Mouse (Mus musculus): ENCODE results near the gene Prr14. TPM values are rescaled to one million over a fixed set of nuclear protein-coding genes. Genes with fewer than 3 reads are reported as not detected.
"Not testable (repeated sequence)": the region's sequence is repeated elsewhere in the genome, so short reads cannot be mapped to it uniquely, and the experiment has no call there.

Gene Prr14
- polyA plus RNA-seq, 1 experiment = 57.9 TPM

- 92% methylated on average over 3 of the region's 3 CpGs for WGBS
- peak; percentile 17; the same call in 1 of the 2 replicates for TF ChIP-seq CTCF (IDR thresholded peaks at IDR 0.05; ENCODE audit: borderline replicate concordance, insufficient read depth, low read depth, low read length)
- no peak for TF ChIP-seq POLR2A (IDR thresholded peaks at IDR 0.05; ENCODE audit: borderline replicate concordance, insufficient read depth, low read length)
- Histone ChIP-seq H3K27me3 (ENCODE audit: control insufficient read depth, insufficient read depth, low read length) (no peaks in the 10 kb centered on the region), H3K27ac (ENCODE audit: insufficient read depth, low read length) (no peak overlapping the region), H3K4me3 (replicated peaks; ENCODE audit: insufficient read depth, low read depth, low read length) (no peak overlapping the region), H3K4me1 (ENCODE audit: control insufficient read depth, insufficient read depth, low read length) (no peaks in the 10 kb centered on the region)
- no peak for DNase-seq
These were observed 21.7 kb upstream of the Prr14 start for GRCm38 (mm10) chr7:127437724-127438123.

- no peak overlapping the region for H3K27ac ChIP-seq (ENCODE audit: insufficient read depth, low read length)
- no peak overlapping the region for H3K4me3 ChIP-seq (replicated peaks; ENCODE audit: insufficient read depth, low read depth, low read length)
- no peak for DNase-seq
- peaks cover 3% of the 10 kb centered on the region; the same call in 1 of the 2 replicates for H3K4me1 ChIP-seq (ENCODE audit: control insufficient read depth, insufficient read depth, low read length)
- H3K27me3 ChIP-seq (ENCODE audit: control insufficient read depth, insufficient read depth, low read length) = no peaks in the 10 kb centered on the region
- 88% methylated on average over 20 of the region's 20 CpGs for WGBS
- TF ChIP-seq CTCF (IDR thresholded peaks at IDR 0.05; ENCODE audit: borderline replicate concordance, insufficient read depth, low read depth, low read length) = no peak
- TF ChIP-seq POLR2A (IDR thresholded peaks at IDR 0.05; ENCODE audit: borderline replicate concordance, insufficient read depth, low read length) = no peak
These were observed 15.4 kb upstream of the Prr14 start for GRCm38 (mm10) chr7:127443976-127444375.

- Histone ChIP-seq H3K27ac (ENCODE audit: insufficient read depth, low read length) (peak within 1 kb of the TSS; percentile 80), H3K4me1 (ENCODE audit: control insufficient read depth, insufficient read depth, low read length) (peaks cover 6% of the 10 kb centered on the region), H3K4me3 (replicated peaks; ENCODE audit: insufficient read depth, low read depth, low read length) (peak within 1 kb of the TSS; percentile 92), H3K27me3 (ENCODE audit: control insufficient read depth, insufficient read depth, low read length) (no peaks in the 10 kb centered on the region)
- DNase-seq = peak; percentile 94 to 96
- under 1% methylated on average over 54 of the region's 54 CpGs for WGBS
- TF ChIP-seq POLR2A (IDR thresholded peaks at IDR 0.05; ENCODE audit: borderline replicate concordance, insufficient read depth, low read length) (peak; percentile 38; the same call in 1 of the 2 replicates), CTCF (IDR thresholded peaks at IDR 0.05; ENCODE audit: borderline replicate concordance, insufficient read depth, low read depth, low read length) (no peak)
These were observed 10.7 kb upstream of the Prr14 start, which contains the start of gene Zfp689 for GRCm38 (mm10) chr7:127448521-127449300. TSS of gene Zfp689 (minus strand) at chr7:127449158.

GRCm38 (mm10) chr7:127449966-127450365 is 9.4 kb upstream of the Prr14 start:
- H3K4me1 ChIP-seq (ENCODE audit: control insufficient read depth, insufficient read depth, low read length) = peaks cover 6% of the 10 kb centered on the region
- H3K4me3 ChIP-seq (replicated peaks; ENCODE audit: insufficient read depth, low read depth, low read length) = no peak overlapping the region
- H3K27me3 ChIP-seq (ENCODE audit: control insufficient read depth, insufficient read depth, low read length) = no peaks in the 10 kb centered on the region
- H3K27ac ChIP-seq (ENCODE audit: insufficient read depth, low read length) = no peak overlapping the region
- DNase-seq = no peak
- TF ChIP-seq POLR2A (IDR thresholded peaks at IDR 0.05; ENCODE audit: borderline replicate concordance, insufficient read depth, low read length) (no peak), CTCF (IDR thresholded peaks at IDR 0.05; ENCODE audit: borderline replicate concordance, insufficient read depth, low read depth, low read length) (no peak)
- WGBS = 58% methylated on average over 7 of the region's 7 CpGs

- DNase-seq = no peak
- Histone ChIP-seq H3K4me3 (replicated peaks; ENCODE audit: insufficient read depth, low read depth, low read length) (no peak overlapping the region), H3K27me3 (ENCODE audit: control insufficient read depth, insufficient read depth, low read length) (no peaks in the 10 kb centered on the region), H3K4me1 (ENCODE audit: control insufficient read depth, insufficient read depth, low read length) (peaks cover 4% of the 10 kb centered on the region; the same call in 1 of the 2 replicates), H3K27ac (ENCODE audit: insufficient read depth, low read length) (no peak overlapping the region)
- WGBS = 98% methylated on average over 2 of the region's 2 CpGs
- no peak for TF ChIP-seq CTCF (IDR thresholded peaks at IDR 0.05; ENCODE audit: borderline replicate concordance, insufficient read depth, low read depth, low read length)
- TF ChIP-seq POLR2A (IDR thresholded peaks at IDR 0.05; ENCODE audit: borderline replicate concordance, insufficient read depth, low read length) = no peak
These were observed 6.4 kb upstream of the Prr14 start for GRCm38 (mm10) chr7:127453056-127453455.

- WGBS = 94% methylated on average over 7 of the region's 7 CpGs
These were observed 4.5 kb upstream of the Prr14 start for GRCm38 (mm10) chr7:127454905-127455304.

GRCm38 (mm10) chr7:127458371-127459122 is 864 bp upstream of the Prr14 start:
- H3K27ac ChIP-seq (ENCODE audit: insufficient read depth, low read length); H3K27me3 ChIP-seq (ENCODE audit: control insufficient read depth, insufficient read depth, low read length); DNase-seq; H3K4me1 ChIP-seq (ENCODE audit: control insufficient read depth, insufficient read depth, low read length); H3K4me3 ChIP-seq (replicated peaks; ENCODE audit: insufficient read depth, low read depth, low read length): not testable (repeated sequence)
- 81% methylated on average over 3 of the region's 3 CpGs for WGBS

More at GRCm38 (mm10) chr7:127454905-127455304, 4.5 kb upstream of the Prr14 start:
- DNase-seq = no peak
- TF ChIP-seq POLR2A (IDR thresholded peaks at IDR 0.05; ENCODE audit: borderline replicate concordance, insufficient read depth, low read length) (no peak), CTCF (IDR thresholded peaks at IDR 0.05; ENCODE audit: borderline replicate concordance, insufficient read depth, low read depth, low read length) (no peak)
- H3K4me1 ChIP-seq (ENCODE audit: control insufficient read depth, insufficient read depth, low read length) = peaks cover 3% of the 10 kb centered on the region; the same call in 1 of the 2 replicates
- H3K4me3 ChIP-seq (replicated peaks; ENCODE audit: insufficient read depth, low read depth, low read length) = no peak overlapping the region
- no peaks in the 10 kb centered on the region for H3K27me3 ChIP-seq (ENCODE audit: control insufficient read depth, insufficient read depth, low read length)
- H3K27ac ChIP-seq (ENCODE audit: insufficient read depth, low read length) = no peak overlapping the region

Data from cerebellum, adult 2 months (tissue).